Comparison of ENCODE assay signal across 9 mouse cellular contexts in the genomic region with DNA sequence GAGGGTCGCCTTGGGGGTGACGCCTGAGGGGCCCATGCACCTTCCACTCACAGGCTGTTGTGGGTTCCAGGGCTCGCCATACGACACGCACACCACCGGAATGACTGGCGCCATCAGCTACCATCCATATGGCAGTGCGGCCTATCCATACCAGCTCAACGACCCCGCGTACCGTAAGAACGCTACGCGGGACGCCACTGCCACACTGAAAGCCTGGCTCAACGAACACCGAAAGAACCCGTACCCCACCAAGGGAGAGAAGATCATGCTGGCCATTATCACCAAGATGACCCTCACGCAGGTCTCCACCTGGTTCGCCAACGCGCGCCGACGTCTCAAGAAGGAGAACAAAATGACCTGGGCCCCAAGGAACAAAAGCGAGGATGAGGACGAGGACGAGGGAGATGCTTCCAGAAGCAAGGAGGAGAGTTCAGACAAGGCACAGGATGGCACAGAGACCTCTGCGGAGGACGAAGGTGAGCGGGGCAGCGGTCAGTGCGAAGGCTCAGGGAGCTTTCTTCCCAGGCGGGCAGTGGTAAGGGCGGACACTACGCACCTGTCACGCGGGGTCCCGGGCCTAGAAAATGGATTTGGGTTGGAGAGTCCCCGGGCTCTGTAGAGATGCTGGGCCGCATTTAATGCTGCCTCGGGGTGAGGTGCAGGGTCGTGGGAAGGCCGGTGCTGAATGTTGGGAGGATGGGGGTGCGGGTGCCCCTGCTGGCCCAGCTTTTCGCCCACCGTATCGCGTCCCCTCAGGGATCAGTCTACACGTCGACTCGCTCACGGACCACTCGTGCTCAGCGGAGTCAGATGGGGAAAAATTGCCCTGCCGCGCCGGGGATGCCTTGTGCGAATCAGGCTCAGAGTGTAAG. TPM values are rescaled to one million over a fixed set of nuclear protein-coding genes. Genes with fewer than 3 reads are reported as not detected.
DNase-seq lines count a peak whose midpoint lies in the region; ATAC-seq and TF ChIP-seq lines count a peak whose summit lies in the region.
"Had no signal": no experiment of that assay in that cellular context is flagged by ENCODE, and none has a peak within 500 bp of the region (broad histone marks: within the 10 kb centered on the region; RNA-seq: fewer than 3 reads in every experiment).

No protein-coding gene starts in this region.

- H3K4me3 ChIP-seq in kidney, adult 2 months (ENCODE audit: insufficient read depth, low read depth, low read length): peak overlapping the region; percentile 43
- H3K4me3 ChIP-seq in forebrain, embryonic 15.5 days: peak overlapping the region; percentile 11; the same call in 1 of the 2 replicates
- peak overlapping the region; percentile 57 for H3K4me3 ChIP-seq in midbrain, embryonic 15.5 days

- H3K9ac ChIP-seq in forebrain, embryonic 15.5 days (replicated peaks): no peak overlapping the region
- peak overlapping the region; percentile 78 for H3K9ac ChIP-seq in midbrain, embryonic 15.5 days

- WGBS in kidney, adult 2 months: 5% methylated on average over 60 of the region's 60 CpGs
- WGBS in forebrain, embryonic 15.5 days: under 1% methylated on average over 60 of the region's 60 CpGs
- 2% methylated on average over 60 of the region's 60 CpGs for WGBS in midbrain, embryonic 15.5 days

- H3K4me2 ChIP-seq in forebrain, embryonic 15.5 days (replicated peaks): no peak overlapping the region; the same call in 1 of the 2 replicates
- H3K4me2 ChIP-seq in midbrain, embryonic 15.5 days: peak overlapping the region; percentile 69

- no peak for DNase-seq in kidney, adult 2 months
- no peak for DNase-seq in kidney, postnatal 36 days
- DNase-seq in R1 (ENCODE audit: low read depth, low spot score): peak; percentile 17
- no peak for DNase-seq in layer of hippocampus, adult 11-12 months (ENCODE audit: low spot score)
- DNase-seq in thymus, postnatal 10 days (ENCODE audit: low spot score in 2 of 2): no peak

- no peaks in the 10 kb centered on the region for H3K4me1 ChIP-seq in kidney, adult 2 months (ENCODE audit: control insufficient read depth, insufficient read depth, low read length)
- H3K4me1 ChIP-seq in forebrain, embryonic 15.5 days: peaks cover 31% of the 10 kb centered on the region
- peaks cover 41% of the 10 kb centered on the region for H3K4me1 ChIP-seq in midbrain, embryonic 15.5 days

- no peak overlapping the region for H3K27ac ChIP-seq in kidney, adult 2 months (ENCODE audit: insufficient read depth, low read depth, low read length)
- no peak overlapping the region for H3K27ac ChIP-seq in forebrain, embryonic 15.5 days (replicated peaks)
- peak overlapping the region; percentile 92 for H3K27ac ChIP-seq in midbrain, embryonic 15.5 days

- H3K36me3 ChIP-seq in kidney, adult 2 months (ENCODE audit: control insufficient read depth, insufficient read depth, low read length): no peaks in the 10 kb centered on the region
- H3K36me3 ChIP-seq in forebrain, embryonic 15.5 days: no peaks in the 10 kb centered on the region
- H3K36me3 ChIP-seq in midbrain, embryonic 15.5 days (replicated peaks): no peaks in the 10 kb centered on the region

- no peak for TF ChIP-seq CTCF in kidney, adult 2 months (conservative IDR thresholded peaks at IDR 0.05; ENCODE audit: insufficient read depth, insufficient read length, low read depth, low read length)

- H3K9me3 ChIP-seq in forebrain, embryonic 15.5 days: no peaks in the 10 kb centered on the region
- no peaks in the 10 kb centered on the region for H3K9me3 ChIP-seq in midbrain, embryonic 15.5 days

- no peak for ATAC-seq in forebrain, embryonic 15.5 days (replicated peaks)
- no peak for ATAC-seq in midbrain, embryonic 15.5 days (replicated peaks)
- no peak for ATAC-seq in cerebellum, adult (ENCODE audit: insufficient number of reproducible peaks, low FRiP score, low TSS enrichment)
- ATAC-seq: Patski had no signal

- no peak for TF ChIP-seq POLR2A in kidney, adult 2 months (IDR thresholded peaks at IDR 0.05; ENCODE audit: low read depth, low read length)

- H3K27me3 ChIP-seq in kidney, adult 2 months (replicated peaks; ENCODE audit: control insufficient read depth, insufficient read depth, low read length): peaks cover 7% of the 10 kb centered on the region
- H3K27me3 ChIP-seq in forebrain, embryonic 15.5 days: peaks cover 94% of the 10 kb centered on the region
- peaks cover 31% of the 10 kb centered on the region for H3K27me3 ChIP-seq in midbrain, embryonic 15.5 days (replicated peaks)
- H3K27me3 ChIP-seq: Patski had no signal

RNA-seq across cellular contexts. Expression of a gene that starts 2.1 kb away (rescaled TPM):
- polyA plus RNA-seq in kidney, adult 2 months (2012; rRNA removed): 17.6 and 21.9 TPM in 2 replicates
- polyA plus RNA-seq in forebrain, embryonic 15.5 days (2015; fragmentation: Nextera tagmentation; extraction: Ambion mirVana): 0.90 and 1.4 TPM in 2 replicates
- polyA plus RNA-seq in midbrain, embryonic 15.5 days (2015; fragmentation: Nextera tagmentation; extraction: Ambion mirVana): 41.5 and 52.6 TPM in 2 replicates
